Mouse (Mus musculus): ENCODE data around the gene Slc1a7. TPM values are rescaled to one million over a fixed set of nuclear protein-coding genes. Genes with fewer than 3 reads are reported as not detected.

The Slc1a7 gene
- polyA plus RNA-seq, 1 experiment from 2014 or later = 0.19 TPM

DNA sequence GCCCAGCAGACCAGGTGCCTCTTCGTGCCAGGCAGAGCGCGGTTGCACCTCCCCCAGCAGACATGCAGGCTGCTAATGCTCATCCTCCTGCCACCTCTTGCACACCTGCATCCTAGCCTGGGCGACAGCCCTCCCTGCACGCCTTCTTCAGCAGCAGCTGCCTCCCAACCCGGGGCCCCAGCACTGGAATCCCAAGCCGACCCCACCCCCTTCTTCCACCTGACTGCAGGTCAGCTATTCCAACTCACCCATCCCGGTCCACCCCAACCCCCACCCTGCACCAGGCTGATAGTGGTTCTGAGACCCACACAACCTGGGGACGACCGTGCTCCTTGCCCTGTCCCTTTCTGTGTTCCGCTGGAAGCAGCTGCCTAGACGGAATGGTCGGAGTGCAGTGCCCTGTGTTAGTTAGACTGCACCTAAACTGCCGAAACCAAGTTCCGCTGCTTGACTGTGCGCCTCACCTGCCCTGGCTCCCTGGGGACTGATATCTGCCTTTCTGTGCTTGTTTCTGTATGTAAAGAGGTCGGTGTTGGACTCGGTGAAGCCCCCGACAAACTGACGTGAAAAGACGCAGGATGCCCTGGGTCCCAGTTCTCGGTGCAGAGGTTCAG is 62.9 kb downstream of the Slc1a7 start:
- peaks cover 10% of the 10 kb centered on the region for H3K4me1 ChIP-seq (replicated peaks; ENCODE audit: control insufficient read depth, insufficient read depth, low read length)
- 4% methylated on average over 22 of the region's 22 CpGs for WGBS
- ATAC-seq (ENCODE audit: low read depth) = peak; percentile 13; the same call in 1 of the 2 replicates
- H3K27me3 ChIP-seq (ENCODE audit: control insufficient read depth, insufficient read depth, low read depth, low read length) = peaks cover 29% of the 10 kb centered on the region
- H3K9ac ChIP-seq (ENCODE audit: low read length) = peak overlapping the region; percentile 63
- H3K36me3 ChIP-seq (ENCODE audit: control insufficient read depth, insufficient read depth, low read length) = no peaks in the 10 kb centered on the region
- H3K4me2 ChIP-seq (ENCODE audit: low read depth, low read length) = peak overlapping the region; percentile 99
- no peaks in the 10 kb centered on the region for H3K9me3 ChIP-seq (ENCODE audit: control insufficient read depth, low read length)
- no peak overlapping the region for H3K27ac ChIP-seq (ENCODE audit: low read length)
- peak overlapping the region; percentile 65 for H3K4me3 ChIP-seq (ENCODE audit: low read length)

DNA sequence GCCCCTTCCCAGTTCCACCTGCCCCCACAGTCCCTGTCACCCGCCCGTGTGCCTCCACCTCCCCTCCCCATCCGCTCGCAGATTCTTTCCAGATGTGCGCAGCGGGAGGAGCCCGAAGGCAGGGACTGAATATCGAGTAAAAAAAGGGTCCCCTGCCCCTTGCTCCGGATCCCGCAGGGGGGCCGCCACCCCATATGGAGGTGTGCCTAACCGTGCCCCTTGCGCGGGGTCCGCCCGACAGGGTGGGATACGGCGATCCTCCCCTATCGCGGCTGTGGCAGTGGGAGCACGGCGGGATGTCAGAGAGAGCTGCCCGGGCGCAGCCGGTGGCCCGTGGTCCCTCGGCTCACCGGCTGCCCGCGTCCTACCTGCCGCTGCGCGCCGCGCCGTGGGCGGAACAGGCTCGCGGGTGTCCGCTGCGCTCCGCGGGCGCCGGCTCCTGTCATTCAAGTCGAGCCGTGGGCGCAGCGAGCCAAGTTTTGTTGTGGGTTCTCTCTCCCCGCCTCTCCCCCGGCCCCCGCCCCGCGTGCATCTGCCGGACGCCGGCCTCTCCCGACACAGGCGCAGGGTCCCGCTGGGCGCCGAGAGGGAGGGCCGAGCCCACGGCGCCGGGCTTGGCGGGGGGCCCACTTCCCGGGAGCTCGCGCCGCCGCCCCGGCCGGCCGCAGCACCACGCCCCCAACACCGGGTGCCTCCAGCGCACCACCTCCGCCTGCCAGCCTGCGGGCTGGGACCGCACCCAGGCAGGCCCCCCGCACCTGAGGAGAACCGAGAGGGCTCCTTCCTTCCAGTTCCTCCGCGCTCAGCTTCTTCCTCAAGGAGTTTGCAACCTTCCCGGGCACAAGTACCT is 63.6 kb downstream of the Slc1a7 start:
- Histone ChIP-seq H3K36me3 (ENCODE audit: control insufficient read depth, insufficient read depth, low read length) (no peaks in the 10 kb centered on the region), H3K27ac (ENCODE audit: low read length) (no peak overlapping the region), H3K4me1 (replicated peaks; ENCODE audit: control insufficient read depth, insufficient read depth, low read length) (peaks cover 10% of the 10 kb centered on the region), H3K4me2 (ENCODE audit: low read depth, low read length) (peak overlapping the region; percentile 99), H3K4me3 (ENCODE audit: low read length) (peak overlapping the region; percentile 65), H3K9me3 (ENCODE audit: control insufficient read depth, low read length) (no peaks in the 10 kb centered on the region), H3K27me3 (ENCODE audit: control insufficient read depth, insufficient read depth, low read depth, low read length) (peaks cover 29% of the 10 kb centered on the region), H3K9ac (ENCODE audit: low read length) (peak overlapping the region; percentile 63)
- ATAC-seq (ENCODE audit: low read depth) = peak; percentile 44
- WGBS = under 1% methylated on average over 62 of the region's 86 CpGs

DNA sequence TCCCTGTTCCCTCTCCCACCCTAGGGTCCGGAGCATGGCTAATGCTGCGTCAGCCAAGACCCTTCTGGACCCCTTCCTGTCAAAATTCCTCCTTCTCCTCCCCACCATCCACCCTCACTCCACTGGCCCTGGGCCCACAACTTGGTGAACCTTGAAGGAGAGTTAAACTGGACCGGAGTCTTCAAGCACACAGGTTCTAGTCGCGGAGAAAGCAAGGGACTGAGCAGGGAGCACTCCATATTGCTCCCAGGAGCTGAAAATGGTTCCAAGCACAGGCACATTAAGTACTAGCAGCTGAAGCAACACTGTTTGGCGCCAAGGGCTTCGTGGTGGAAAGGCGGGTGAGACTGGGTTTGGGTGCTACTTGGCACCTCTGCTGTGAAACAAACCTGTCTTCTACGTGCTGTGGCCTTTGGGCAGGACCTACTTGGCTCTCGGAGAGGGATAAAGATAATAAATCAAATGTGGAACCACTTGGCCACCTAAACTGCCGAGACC is 64.3 kb downstream of the Slc1a7 start:
- H3K27ac ChIP-seq (ENCODE audit: low read length) = no peak overlapping the region
- peaks cover 10% of the 10 kb centered on the region for H3K4me1 ChIP-seq (replicated peaks; ENCODE audit: control insufficient read depth, insufficient read depth, low read length)
- peak overlapping the region; percentile 99 for H3K4me2 ChIP-seq (ENCODE audit: low read depth, low read length)
- WGBS = 33% methylated on average over 11 of the region's 11 CpGs
- ATAC-seq (ENCODE audit: low read depth) = no peak; the same call in 1 of the 2 replicates
- no peaks in the 10 kb centered on the region for H3K36me3 ChIP-seq (ENCODE audit: control insufficient read depth, insufficient read depth, low read length)
- no peaks in the 10 kb centered on the region for H3K9me3 ChIP-seq (ENCODE audit: control insufficient read depth, low read length)
- H3K9ac ChIP-seq (ENCODE audit: low read length) = peak overlapping the region; percentile 63; the same call in 1 of the 2 replicates
- peak overlapping the region; percentile 65 for H3K4me3 ChIP-seq (ENCODE audit: low read length)
- peaks cover 29% of the 10 kb centered on the region for H3K27me3 ChIP-seq (ENCODE audit: control insufficient read depth, insufficient read depth, low read depth, low read length)

DNA sequence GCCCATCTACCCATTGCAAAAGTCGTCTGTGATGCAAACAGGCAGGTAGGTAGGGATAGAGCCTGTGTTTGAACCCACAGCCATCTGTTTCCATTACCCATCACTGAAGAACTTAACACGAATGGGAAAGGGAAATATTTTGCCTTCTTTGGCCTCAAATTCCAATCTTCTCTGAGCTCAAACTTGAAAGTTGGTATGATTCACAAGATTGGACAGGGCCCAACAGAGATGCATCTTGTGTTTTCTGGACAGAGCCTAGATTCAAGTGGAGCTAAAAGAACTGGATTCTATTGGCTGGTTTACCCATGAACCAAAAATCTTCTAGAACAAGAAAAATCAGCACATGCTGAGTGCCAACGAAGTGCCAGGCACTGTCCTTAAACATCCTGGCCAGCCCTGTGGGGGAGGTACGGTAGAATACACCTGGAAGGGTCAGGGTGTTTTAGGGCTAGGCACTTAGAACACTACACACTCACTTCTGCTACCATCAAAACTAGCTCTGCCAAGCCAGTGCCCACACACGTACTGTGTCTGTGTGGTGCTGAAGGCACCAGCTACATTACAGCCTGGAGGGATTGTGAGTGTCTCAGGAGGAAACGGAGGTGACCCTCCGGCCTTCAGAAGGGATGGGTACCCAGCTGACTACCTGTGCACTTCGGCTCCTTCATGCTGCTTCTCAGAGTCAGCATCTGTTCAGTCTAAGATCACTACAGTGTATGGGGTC is 65.1 kb downstream of the Slc1a7 start:
- H3K4me3 ChIP-seq (ENCODE audit: low read length) = no peak overlapping the region
- no peak overlapping the region for H3K9ac ChIP-seq (ENCODE audit: low read length)
- no peak overlapping the region for H3K4me2 ChIP-seq (ENCODE audit: low read depth, low read length)
- no peak overlapping the region for H3K27ac ChIP-seq (ENCODE audit: low read length)
- H3K9me3 ChIP-seq (ENCODE audit: control insufficient read depth, low read length) = no peaks in the 10 kb centered on the region
- H3K36me3 ChIP-seq (ENCODE audit: control insufficient read depth, insufficient read depth, low read length) = no peaks in the 10 kb centered on the region
- peaks cover 29% of the 10 kb centered on the region for H3K27me3 ChIP-seq (ENCODE audit: control insufficient read depth, insufficient read depth, low read depth, low read length)
- H3K4me1 ChIP-seq (replicated peaks; ENCODE audit: control insufficient read depth, insufficient read depth, low read length) = peaks cover 10% of the 10 kb centered on the region
- 85% methylated on average over 8 of the region's 8 CpGs for WGBS
- ATAC-seq (ENCODE audit: low read depth) = no peak

DNA sequence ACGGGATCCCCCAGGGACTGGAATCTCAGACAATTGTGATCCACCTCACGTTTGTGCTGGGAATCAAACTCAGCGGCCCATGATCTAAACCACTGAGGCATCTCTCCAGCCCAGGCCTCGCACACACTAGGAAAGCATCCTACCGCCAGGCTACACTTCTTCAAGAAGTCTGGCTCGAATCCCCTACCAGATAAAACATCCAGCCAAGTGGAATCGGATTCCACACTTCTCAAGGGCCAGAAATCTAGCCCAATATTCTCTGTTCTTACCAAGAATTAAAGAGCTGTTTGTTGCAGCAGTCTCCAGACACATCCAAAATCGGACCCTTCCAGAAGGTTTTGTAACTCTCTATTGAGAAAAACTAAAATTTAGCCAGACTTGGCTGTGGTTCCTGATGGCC is 68.9 kb downstream of the Slc1a7 start:
- Histone ChIP-seq H3K36me3 (ENCODE audit: control insufficient read depth, insufficient read depth, low read length) (no peaks in the 10 kb centered on the region; the same call in 1 of the 2 replicates), H3K4me1 (replicated peaks; ENCODE audit: control insufficient read depth, insufficient read depth, low read length) (peaks cover 3% of the 10 kb centered on the region), H3K27me3 (ENCODE audit: control insufficient read depth, insufficient read depth, low read depth, low read length) (peaks cover 8% of the 10 kb centered on the region), H3K27ac (ENCODE audit: low read length) (no peak overlapping the region), H3K4me3 (ENCODE audit: low read length) (no peak overlapping the region), H3K4me2 (ENCODE audit: low read depth, low read length) (no peak overlapping the region), H3K9ac (ENCODE audit: low read length) (no peak overlapping the region), H3K9me3 (ENCODE audit: control insufficient read depth, low read length) (no peaks in the 10 kb centered on the region)
- ATAC-seq (ENCODE audit: low read depth) = no peak
- 74% methylated on average over 8 of the region's 8 CpGs for WGBS

DNA sequence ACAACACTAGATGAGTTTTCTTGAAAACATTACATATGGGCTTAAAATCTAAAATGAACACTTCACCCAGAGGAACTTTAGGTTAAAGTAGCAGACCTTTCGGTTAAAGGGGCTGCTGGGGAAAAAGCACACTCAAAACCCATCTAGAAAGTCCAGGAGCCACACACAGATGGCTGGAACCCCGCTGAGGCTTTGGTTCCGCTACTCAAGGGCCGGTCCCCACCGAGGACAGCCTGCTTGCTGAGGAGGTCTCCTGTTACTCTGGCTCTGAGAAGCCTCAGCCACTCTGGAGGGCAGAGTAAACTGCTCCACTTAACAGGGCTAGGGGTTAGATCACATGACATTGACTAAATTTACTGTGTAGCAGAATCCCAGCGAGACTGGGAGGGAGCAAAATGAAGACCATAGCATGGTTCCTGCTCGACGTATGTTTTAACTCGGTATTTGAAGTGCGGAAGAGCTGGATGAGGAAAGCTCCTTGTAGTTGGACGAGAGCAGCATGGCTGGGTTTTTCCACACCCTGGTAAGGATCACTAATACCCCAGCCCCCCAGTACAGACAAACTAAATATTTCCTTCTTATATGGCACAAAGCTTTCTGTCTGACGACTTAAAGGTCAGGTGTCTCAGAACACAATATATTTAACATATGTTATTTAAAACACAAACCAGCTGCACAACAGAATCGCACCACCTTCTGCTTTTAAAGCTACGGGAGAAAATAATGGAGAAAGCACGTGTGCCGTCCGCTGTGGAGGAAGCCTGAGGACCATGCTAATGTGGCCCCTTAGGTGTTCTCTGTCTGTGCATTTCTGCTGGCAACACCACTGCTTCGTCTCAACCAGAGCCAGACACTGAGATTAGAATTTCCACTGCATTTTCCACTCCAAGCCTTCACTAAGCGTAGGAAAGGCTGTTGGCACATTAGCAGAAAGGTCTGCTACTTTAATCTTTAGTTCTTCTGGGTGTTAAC is 77.3 kb downstream of the Slc1a7 start:
- H3K9me3 ChIP-seq (ENCODE audit: control insufficient read depth, low read length) = no peaks in the 10 kb centered on the region
- H3K27ac ChIP-seq (ENCODE audit: low read length) = no peak overlapping the region
- H3K4me2 ChIP-seq (ENCODE audit: low read depth, low read length) = no peak overlapping the region
- H3K36me3 ChIP-seq (ENCODE audit: control insufficient read depth, insufficient read depth, low read length) = peaks cover 12% of the 10 kb centered on the region
- no peaks in the 10 kb centered on the region for H3K27me3 ChIP-seq (ENCODE audit: control insufficient read depth, insufficient read depth, low read depth, low read length)
- H3K4me3 ChIP-seq (ENCODE audit: low read length) = no peak overlapping the region
- ATAC-seq (ENCODE audit: low read depth) = no peak
- 68% methylated on average over 19 of the region's 19 CpGs for WGBS
- no peak overlapping the region for H3K9ac ChIP-seq (ENCODE audit: low read length)
- no peaks in the 10 kb centered on the region for H3K4me1 ChIP-seq (replicated peaks; ENCODE audit: control insufficient read depth, insufficient read depth, low read length)

DNA sequence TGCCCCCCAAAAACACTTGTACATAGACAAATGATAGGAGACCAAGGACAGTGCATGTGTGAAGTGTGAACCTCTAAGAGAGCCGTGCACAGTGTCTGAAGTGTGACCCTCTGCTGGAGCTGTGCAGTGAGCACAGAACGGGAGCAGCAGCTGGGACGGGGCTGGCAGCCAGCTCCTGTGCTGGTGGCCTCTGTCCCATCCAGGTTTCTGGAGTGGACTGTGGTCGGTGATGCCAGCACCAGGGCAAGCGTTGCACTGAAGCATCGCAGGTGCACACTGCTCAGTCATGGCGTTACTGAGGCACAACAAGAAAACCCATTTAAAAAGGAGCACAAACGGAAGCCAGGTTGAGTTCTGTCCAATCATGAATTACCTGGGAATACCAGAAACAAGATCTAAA is 78.0 kb downstream of the Slc1a7 start:
- no peak overlapping the region for H3K4me3 ChIP-seq (ENCODE audit: low read length)

DNA sequence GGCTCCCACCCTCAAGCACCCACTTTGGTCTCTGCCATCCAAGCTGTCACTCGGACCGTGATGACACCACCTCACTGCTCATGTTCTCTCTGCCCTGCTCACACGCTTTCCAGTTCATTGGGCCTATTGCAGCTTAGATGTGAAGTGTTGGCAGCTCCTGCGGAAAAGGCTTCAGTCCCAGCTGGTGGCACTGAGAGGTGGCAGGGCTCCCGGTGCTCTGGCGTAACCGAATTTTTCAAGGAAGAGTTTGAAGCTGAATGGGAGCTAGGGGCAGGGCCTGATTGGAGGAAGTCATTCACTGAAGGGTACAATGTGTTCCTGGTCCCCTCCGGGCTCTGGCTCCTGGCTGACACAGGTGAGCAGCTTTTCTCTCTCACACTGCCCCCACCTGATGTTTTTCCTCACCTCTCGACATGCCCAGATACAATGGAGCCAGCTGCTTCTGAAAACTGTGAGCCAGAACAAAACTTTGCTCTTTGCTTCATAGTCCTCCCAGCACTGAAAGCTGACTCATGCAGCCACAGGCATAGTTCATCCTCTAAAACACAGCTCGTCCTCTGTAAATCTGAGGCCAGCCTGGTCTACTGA is 83.6 kb downstream of the Slc1a7 start:
- Histone ChIP-seq H3K4me2 (ENCODE audit: low read depth, low read length) (no peak overlapping the region), H3K9ac (ENCODE audit: low read length) (no peak overlapping the region), H3K27me3 (ENCODE audit: control insufficient read depth, insufficient read depth, low read depth, low read length) (no peaks in the 10 kb centered on the region), H3K36me3 (ENCODE audit: control insufficient read depth, insufficient read depth, low read length) (peaks cover 26% of the 10 kb centered on the region), H3K4me1 (replicated peaks; ENCODE audit: control insufficient read depth, insufficient read depth, low read length) (0 out of 2 replicates have a peak, but pooled peaks cover 2% of the 10 kb centered on the region), H3K9me3 (ENCODE audit: control insufficient read depth, low read length) (no peaks in the 10 kb centered on the region), H3K4me3 (ENCODE audit: low read length) (no peak overlapping the region), H3K27ac (ENCODE audit: low read length) (no peak overlapping the region)
- WGBS = 79% methylated on average over 10 of the region's 10 CpGs
- ATAC-seq (ENCODE audit: low read depth) = no peak

More for the DNA sequence above, 78.0 kb downstream of the Slc1a7 start:
- H3K9ac ChIP-seq (ENCODE audit: low read length) = no peak overlapping the region
- no peaks in the 10 kb centered on the region for H3K9me3 ChIP-seq (ENCODE audit: control insufficient read depth, low read length)
- no peak overlapping the region for H3K27ac ChIP-seq (ENCODE audit: low read length)
- no peak overlapping the region for H3K4me2 ChIP-seq (ENCODE audit: low read depth, low read length)
- 76% methylated on average over 8 of the region's 8 CpGs for WGBS
- no peaks in the 10 kb centered on the region for H3K4me1 ChIP-seq (replicated peaks; ENCODE audit: control insufficient read depth, insufficient read depth, low read length)
- H3K27me3 ChIP-seq (ENCODE audit: control insufficient read depth, insufficient read depth, low read depth, low read length) = no peaks in the 10 kb centered on the region
- ATAC-seq (ENCODE audit: low read depth) = no peak
- H3K36me3 ChIP-seq (ENCODE audit: control insufficient read depth, insufficient read depth, low read length) = peaks cover 12% of the 10 kb centered on the region

All from lung, embryonic 16.5 days (tissue).